Mouse (Mus musculus): ENCODE results near the gene Gm48551. TPM values are rescaled to one million over a fixed set of nuclear protein-coding genes. Genes with fewer than 3 reads are reported as not detected.

Gm48551 gene
- polyA plus RNA-seq, 1 experiment: 4.8 TPM

GRCm38 (mm10) chr10:81392781-81393185 is 8.5 kb downstream of the Gm48551 start, which contains the start of gene Smim24:
Gene Smim24, plus strand, starts transcription at chr10:81393051.
- Histone ChIP-seq H3K4me1 (ENCODE audit: control insufficient read depth, insufficient read depth, insufficient read length, low read length) (peaks cover 27% of the 10 kb centered on the region), H3K4me3 (ENCODE audit: low read depth, low read length) (peak within 1 kb of the TSS; percentile 72), H3K27ac (ENCODE audit: insufficient read depth, low read depth, low read length) (peak within 1 kb of the TSS; percentile 100), H3K36me3 (ENCODE audit: control insufficient read depth, insufficient read depth, low read length) (peaks cover 34% of the 10 kb centered on the region), H3K27me3 (ENCODE audit: control insufficient read depth, insufficient read depth, low read length) (no peaks in the 10 kb centered on the region)
- TF ChIP-seq POLR2A (IDR thresholded peaks at IDR 0.05; ENCODE audit: low read depth, low read length) (peak; percentile 95; the same call in 1 of the 2 replicates), CTCF (IDR thresholded peaks at IDR 0.05; ENCODE audit: extremely low read depth, insufficient read length, insufficient replicate concordance, low read depth, low read length) (no peak)
- 15% methylated on average over 14 of the region's 14 CpGs for WGBS

DNA sequence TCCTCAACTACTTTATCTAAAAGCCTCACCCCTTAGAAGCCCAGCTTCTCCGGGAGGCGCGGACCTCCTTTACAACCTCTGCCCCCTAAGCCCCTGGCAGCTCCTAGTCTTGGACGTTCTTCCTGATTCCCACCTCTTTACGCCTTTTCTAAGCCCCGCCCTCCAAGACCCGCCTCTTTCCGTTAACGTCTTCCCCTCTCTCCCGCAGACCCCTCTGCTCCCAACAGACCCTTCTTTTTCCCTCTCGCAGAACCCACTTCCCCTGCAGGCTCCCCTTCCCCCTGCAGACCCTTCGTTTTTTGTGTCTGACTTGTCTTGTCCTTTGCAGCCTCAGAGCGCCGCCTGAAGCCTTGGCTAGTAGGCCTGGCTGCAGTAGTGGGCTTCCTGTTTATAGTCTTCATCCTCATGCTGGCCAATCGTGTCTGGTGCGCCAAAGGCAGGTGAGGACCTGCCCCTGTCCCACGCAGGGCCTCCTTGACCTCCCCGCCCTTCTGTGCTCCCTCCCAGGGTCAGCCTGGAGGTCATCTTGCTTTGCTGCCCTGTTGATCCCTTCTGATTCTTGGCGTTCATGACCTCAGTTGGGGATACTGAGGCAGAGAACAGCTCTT is 9.3 kb downstream of the Gm48551 start:
- Histone ChIP-seq H3K4me3 (ENCODE audit: low read depth, low read length) (peak overlapping the region; percentile 72), H3K27ac (ENCODE audit: insufficient read depth, low read depth, low read length) (peak overlapping the region; percentile 99), H3K36me3 (ENCODE audit: control insufficient read depth, insufficient read depth, low read length) (peaks cover 27% of the 10 kb centered on the region), H3K27me3 (ENCODE audit: control insufficient read depth, insufficient read depth, low read length) (no peaks in the 10 kb centered on the region), H3K4me1 (ENCODE audit: control insufficient read depth, insufficient read depth, insufficient read length, low read length) (peaks cover 27% of the 10 kb centered on the region)
- WGBS: 2% methylated on average over 19 of the region's 19 CpGs
- TF ChIP-seq CTCF (IDR thresholded peaks at IDR 0.05; ENCODE audit: extremely low read depth, insufficient read length, insufficient replicate concordance, low read depth, low read length) (no peak), POLR2A (IDR thresholded peaks at IDR 0.05; ENCODE audit: low read depth, low read length) (no peak)

DNA sequence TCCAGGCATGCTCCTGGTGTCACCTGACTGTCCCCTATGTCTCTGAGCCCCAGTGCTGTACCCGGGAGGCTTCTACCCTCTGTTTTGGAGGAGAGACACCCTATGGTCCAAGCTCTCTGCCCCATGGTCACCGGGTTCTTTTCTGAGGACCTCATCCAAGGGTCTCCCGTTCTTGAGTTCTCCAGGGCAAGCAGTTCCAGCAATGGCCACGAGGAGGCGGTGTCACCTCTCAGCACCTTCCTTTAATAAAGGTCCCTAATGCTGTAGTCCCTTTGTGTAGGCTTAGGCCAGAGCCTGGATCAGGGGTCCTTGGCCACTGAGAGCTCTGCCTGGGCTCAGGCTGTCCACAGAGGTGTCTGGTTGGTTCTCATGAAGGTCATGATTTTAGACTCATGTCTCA is 10.9 kb downstream of the Gm48551 start:
- TF ChIP-seq POLR2A (IDR thresholded peaks at IDR 0.05; ENCODE audit: low read depth, low read length) (no peak), CTCF (IDR thresholded peaks at IDR 0.05; ENCODE audit: extremely low read depth, insufficient read length, insufficient replicate concordance, low read depth, low read length) (peak; percentile 95)
- Histone ChIP-seq H3K4me1 (ENCODE audit: control insufficient read depth, insufficient read depth, insufficient read length, low read length) (peaks cover 20% of the 10 kb centered on the region), H3K36me3 (ENCODE audit: control insufficient read depth, insufficient read depth, low read length) (peaks cover 29% of the 10 kb centered on the region), H3K4me3 (ENCODE audit: low read depth, low read length) (peak overlapping the region; percentile 72), H3K27ac (ENCODE audit: insufficient read depth, low read depth, low read length) (peak overlapping the region; percentile 99; the same call in 1 of the 2 replicates), H3K27me3 (ENCODE audit: control insufficient read depth, insufficient read depth, low read length) (no peaks in the 10 kb centered on the region)
- 16% methylated on average over 5 of the region's 5 CpGs for WGBS

DNA sequence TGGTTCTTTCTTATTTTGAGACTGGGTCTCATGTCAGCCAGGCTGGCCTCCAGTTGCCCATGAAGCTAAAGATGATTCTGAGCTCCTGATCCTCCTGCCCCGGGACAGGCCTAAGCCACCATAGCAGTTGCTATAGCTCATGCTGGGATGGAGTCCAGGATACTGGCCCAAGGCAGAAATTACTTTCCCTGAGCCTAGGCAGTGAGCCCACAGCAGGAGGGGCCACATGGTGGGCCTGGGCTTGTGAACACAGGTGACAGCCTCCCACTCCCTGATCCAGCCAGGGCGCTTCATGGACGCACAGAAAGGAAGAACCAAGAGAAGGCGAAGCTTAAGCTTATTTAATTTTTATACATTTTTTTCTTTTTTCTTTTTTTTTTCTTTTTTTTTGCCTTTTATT is 11.6 kb downstream of the Gm48551 start:
- TF ChIP-seq POLR2A (IDR thresholded peaks at IDR 0.05; ENCODE audit: low read depth, low read length) (0 out of 2 replicates have a peak, but pooled peaks have one; percentile 15), CTCF (IDR thresholded peaks at IDR 0.05; ENCODE audit: extremely low read depth, insufficient read length, insufficient replicate concordance, low read depth, low read length) (no peak)

GRCm38 (mm10) chr10:81396749-81397148 is 12.5 kb downstream of the Gm48551 start:
- Histone ChIP-seq H3K4me1 (ENCODE audit: control insufficient read depth, insufficient read depth, insufficient read length, low read length) (peaks cover 11% of the 10 kb centered on the region), H3K27ac (ENCODE audit: insufficient read depth, low read depth, low read length) (no peak overlapping the region), H3K27me3 (ENCODE audit: control insufficient read depth, insufficient read depth, low read length) (no peaks in the 10 kb centered on the region), H3K4me3 (ENCODE audit: low read depth, low read length) (no peak overlapping the region), H3K36me3 (ENCODE audit: control insufficient read depth, insufficient read depth, low read length) (peaks cover 32% of the 10 kb centered on the region)
- WGBS: 80% methylated on average over 5 of the region's 5 CpGs
- TF ChIP-seq POLR2A (IDR thresholded peaks at IDR 0.05; ENCODE audit: low read depth, low read length) (0 out of 2 replicates have a peak, but pooled peaks have one; percentile 18), CTCF (IDR thresholded peaks at IDR 0.05; ENCODE audit: extremely low read depth, insufficient read length, insufficient replicate concordance, low read depth, low read length) (no peak)

More for the DNA sequence above, 11.6 kb downstream of the Gm48551 start:
- H3K36me3 ChIP-seq (ENCODE audit: control insufficient read depth, insufficient read depth, low read length): peaks cover 32% of the 10 kb centered on the region
- 92% methylated on average over 4 of the region's 4 CpGs for WGBS
- no peak overlapping the region for H3K27ac ChIP-seq (ENCODE audit: insufficient read depth, low read depth, low read length)
- H3K4me3 ChIP-seq (ENCODE audit: low read depth, low read length): peak overlapping the region; percentile 72
- no peaks in the 10 kb centered on the region for H3K27me3 ChIP-seq (ENCODE audit: control insufficient read depth, insufficient read depth, low read length)
- peaks cover 13% of the 10 kb centered on the region; the same call in 1 of the 2 replicates for H3K4me1 ChIP-seq (ENCODE audit: control insufficient read depth, insufficient read depth, insufficient read length, low read length)

DNA sequence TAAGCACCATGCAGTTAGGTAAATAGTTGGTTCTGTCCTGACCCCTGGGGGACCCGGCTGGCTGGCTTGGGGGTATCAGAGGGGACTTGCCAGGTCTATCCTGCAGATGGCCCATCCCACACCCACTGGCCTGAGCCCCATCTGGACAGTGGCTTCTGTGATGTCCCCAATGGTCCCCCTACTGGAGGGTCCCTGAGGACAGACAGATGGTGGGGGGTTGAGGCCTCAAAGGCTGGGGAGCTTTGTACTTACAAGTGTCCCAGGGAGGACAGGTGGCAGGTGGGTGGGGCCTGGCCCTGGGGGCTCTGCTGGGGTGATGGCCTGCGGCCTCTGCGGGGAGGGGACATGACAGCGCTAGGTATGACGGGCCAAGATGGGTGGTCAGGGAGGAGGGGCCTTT is 15.0 kb downstream of the Gm48551 start:
- Histone ChIP-seq H3K4me3 (ENCODE audit: low read depth, low read length) (no peak overlapping the region), H3K27ac (ENCODE audit: insufficient read depth, low read depth, low read length) (no peak overlapping the region), H3K27me3 (ENCODE audit: control insufficient read depth, insufficient read depth, low read length) (no peaks in the 10 kb centered on the region), H3K36me3 (ENCODE audit: control insufficient read depth, insufficient read depth, low read length) (peaks cover 28% of the 10 kb centered on the region), H3K4me1 (ENCODE audit: control insufficient read depth, insufficient read depth, insufficient read length, low read length) (peaks cover 11% of the 10 kb centered on the region)
- no peak for TF ChIP-seq CTCF (IDR thresholded peaks at IDR 0.05; ENCODE audit: extremely low read depth, insufficient read length, insufficient replicate concordance, low read depth, low read length)
- WGBS: 88% methylated on average over 5 of the region's 5 CpGs

DNA sequence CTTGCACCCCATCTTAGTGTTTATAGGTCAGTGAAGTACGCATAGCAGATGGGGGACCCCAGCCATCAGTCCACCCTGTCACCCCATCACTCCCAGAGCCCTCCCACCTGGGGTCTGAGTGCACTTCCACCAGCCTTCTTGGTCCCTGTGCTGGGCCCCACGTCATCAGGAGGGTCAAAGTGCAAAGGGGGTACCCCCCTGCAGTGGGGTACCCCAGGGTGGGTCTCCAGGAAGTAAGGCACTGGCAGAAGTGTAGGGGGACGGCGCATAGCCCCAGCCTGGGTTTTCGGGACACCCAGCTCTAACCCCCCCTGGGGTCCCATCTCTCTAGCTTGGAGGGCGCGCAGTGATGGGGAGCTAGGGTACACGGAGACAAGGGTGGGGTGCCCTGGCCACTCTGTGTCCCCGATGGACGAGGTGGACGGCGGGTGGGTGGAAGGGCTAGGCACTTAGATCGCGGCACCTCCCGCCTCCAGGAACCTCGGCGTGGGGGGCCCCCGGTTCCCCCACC is 15.6 kb downstream of the Gm48551 start:
- TF ChIP-seq POLR2A (IDR thresholded peaks at IDR 0.05; ENCODE audit: low read depth, low read length) (no peak), CTCF (IDR thresholded peaks at IDR 0.05; ENCODE audit: extremely low read depth, insufficient read length, insufficient replicate concordance, low read depth, low read length) (no peak)
- 90% methylated on average over 18 of the region's 18 CpGs for WGBS
- H3K36me3 ChIP-seq (ENCODE audit: control insufficient read depth, insufficient read depth, low read length): peaks cover 25% of the 10 kb centered on the region
- H3K4me3 ChIP-seq (ENCODE audit: low read depth, low read length): no peak overlapping the region
- H3K27me3 ChIP-seq (ENCODE audit: control insufficient read depth, insufficient read depth, low read length): no peaks in the 10 kb centered on the region
- no peak overlapping the region for H3K27ac ChIP-seq (ENCODE audit: insufficient read depth, low read depth, low read length)
- H3K4me1 ChIP-seq (ENCODE audit: control insufficient read depth, insufficient read depth, insufficient read length, low read length): peaks cover 14% of the 10 kb centered on the region

Measured in small intestine, adult 2 months (tissue).